Mouse (Mus musculus) C2C12 (cell line): ENCODE results near the gene Tnfrsf26.
A peak's percentile ranks its signal among the peaks of the same experiment; 100 is the strongest.

Experiments
- CEBPB ChIP-seq: IDR thresholded peaks from one replicate; pipeline ENCODE4 v1.6.1; 2011; ENCODE audit warnings: low read depth, mild to moderate bottlenecking, control low read depth, moderate library complexity
- CTCF ChIP-seq: IDR thresholded peaks from one replicate; pipeline ENCODE4 v1.5.1; 2011; ENCODE audit not compliant: control insufficient read depth, insufficient read depth, insufficient read length
- FOSL1 ChIP-seq: IDR thresholded peaks from one replicate; pipeline ENCODE4 v1.8.0; 2011; ENCODE audit warnings: mild to moderate bottlenecking, low read length; ENCODE audit not compliant: poor library complexity, insufficient read depth, severe bottlenecking
- MAX ChIP-seq: IDR thresholded peaks from one replicate; pipeline ENCODE4 v1.6.1; 2011; ENCODE audit warnings: mild to moderate bottlenecking, control low read depth
- MYOD1 ChIP-seq: IDR thresholded peaks from one replicate; pipeline ENCODE4 v1.6.1; 2011; ENCODE audit warnings: low read depth; ENCODE audit not compliant: control insufficient read depth, insufficient read length
- MYOG ChIP-seq: IDR thresholded peaks from one replicate; pipeline ENCODE4 v1.6.1; 2011; ENCODE audit not compliant: control insufficient read depth, insufficient read length; ENCODE audit errors: extremely low read depth
- USF1 ChIP-seq: IDR thresholded peaks from one replicate; pipeline ENCODE4 v1.6.1; 2011; ENCODE audit warnings: low read depth, mild to moderate bottlenecking, control low read depth, moderate library complexity

GRCm38 (mm10) chr7:143599428-143600230 is 28.9 kb downstream of the Tnfrsf26 start, which contains the start of gene Cars:
- no peak for TF ChIP-seq CTCF
- TF ChIP-seq FOSL1, result no peak
- no peak for TF ChIP-seq MAX
- TF ChIP-seq USF1, result no peak
- no peak for TF ChIP-seq MYOD1
- TF ChIP-seq CEBPB, result peak; percentile 63
- no peak for TF ChIP-seq MYOG
